Mouse (Mus musculus) testis, postnatal 10 days (tissue): ENCODE results near the gene Rtkn2.

ENCODE experiments used
- DNase-seq: peaks from one replicate; pipeline ENCODE4 v3.0.0; 2021; ENCODE audit warnings: low spot score

Rtkn2 gene

GRCm38 (mm10) chr10:67979401-67980157 is at the start of gene Rtkn2:
Rtkn2 (plus strand) TSS chr10:67979570.
- peak; percentile 98 for DNase-seq

GRCm38 (mm10) chr10:67931328-67931727 is 48.0 kb upstream of the Rtkn2 start:
- no peak for DNase-seq

DNA sequence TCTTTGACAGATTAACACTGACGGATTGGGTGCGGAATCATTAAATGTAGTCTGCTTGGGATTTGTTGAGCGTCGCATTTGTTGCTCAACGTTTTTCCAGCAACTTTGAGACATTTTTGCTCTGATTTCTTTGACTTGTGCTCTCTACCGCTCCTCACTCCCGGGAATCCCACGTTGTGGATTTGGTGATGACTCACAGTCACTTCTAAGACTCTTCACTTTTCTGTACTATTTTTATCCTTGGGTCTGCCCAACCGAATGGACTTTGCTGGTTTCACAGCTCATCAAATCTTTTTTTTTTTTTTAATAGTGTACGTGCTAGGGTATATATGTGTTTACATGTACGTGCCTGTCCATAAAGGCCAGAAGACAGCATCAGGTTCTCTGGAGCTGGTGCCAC is 46.6 kb upstream of the Rtkn2 start:
- no peak for DNase-seq

DNA sequence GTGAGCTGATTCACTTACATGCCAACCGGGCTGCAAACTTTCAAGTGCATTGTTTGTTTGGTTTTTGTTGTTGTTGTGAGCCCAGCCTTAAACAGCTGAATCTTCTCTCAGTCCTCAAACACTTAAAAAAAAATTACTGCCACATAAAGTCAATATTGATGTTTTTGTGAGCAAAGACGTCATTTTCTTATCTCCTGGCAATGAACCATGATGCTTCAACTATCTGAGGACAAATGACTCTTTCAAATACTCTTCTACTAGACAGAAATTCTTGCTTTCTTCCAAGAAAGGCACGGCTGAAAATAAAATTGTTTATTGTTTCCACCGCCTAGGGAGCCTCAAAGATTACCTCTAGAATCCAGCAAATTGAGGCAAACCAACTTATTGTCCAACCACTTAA is 42.4 kb upstream of the Rtkn2 start:
- DNase-seq = no peak

- DNase-seq = no peak
These were observed 41.6 kb upstream of the Rtkn2 start for GRCm38 (mm10) chr10:67937775-67938174.

DNA sequence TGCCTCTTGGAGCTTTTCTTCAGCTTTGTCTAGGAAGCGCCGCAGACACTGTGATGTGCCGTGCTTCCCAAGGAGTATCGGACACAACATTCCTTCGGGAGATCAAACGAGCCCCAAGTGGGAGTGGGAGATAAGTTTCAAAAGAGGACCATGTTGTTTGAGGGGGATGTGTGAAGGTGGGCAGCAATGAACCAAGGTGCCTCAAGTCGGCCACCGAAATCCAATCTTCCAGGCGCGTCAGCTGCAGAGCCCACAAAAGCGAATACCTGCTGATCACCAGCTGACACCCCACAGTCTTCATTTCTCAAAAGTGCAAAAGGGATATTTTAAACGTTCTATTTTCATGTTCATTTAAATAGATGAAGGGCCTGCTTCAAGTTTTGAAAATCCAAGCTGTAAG is 39.8 kb upstream of the Rtkn2 start:
- DNase-seq = no peak

- no peak for DNase-seq
These were observed 35.9 kb upstream of the Rtkn2 start for GRCm38 (mm10) chr10:67943513-67943912.

GRCm38 (mm10) chr10:67950059-67950748 is 29.2 kb upstream of the Rtkn2 start:
- no peak for DNase-seq

GRCm38 (mm10) chr10:67951690-67952089 is 27.7 kb upstream of the Rtkn2 start:
- no peak for DNase-seq

DNA sequence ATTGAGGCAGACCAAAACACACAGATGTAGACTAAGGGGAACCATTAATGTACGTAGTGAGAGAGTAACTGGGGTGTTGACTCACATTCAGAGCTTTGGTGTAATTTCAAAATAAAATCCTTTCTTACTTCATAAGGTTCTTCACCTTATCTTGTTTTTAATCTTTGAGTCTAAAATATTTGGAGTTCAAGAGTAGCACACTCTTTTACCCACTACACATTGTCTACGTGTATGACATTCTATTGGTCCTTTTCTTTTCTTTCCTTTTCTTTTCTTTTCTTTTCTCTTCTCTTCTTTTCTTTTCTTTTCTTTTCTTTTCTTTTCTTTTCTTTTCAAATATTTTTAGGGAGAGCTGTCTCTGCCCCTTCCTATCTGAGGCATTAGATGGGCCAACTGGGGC is 23.4 kb upstream of the Rtkn2 start:
- DNase-seq = no peak

DNA sequence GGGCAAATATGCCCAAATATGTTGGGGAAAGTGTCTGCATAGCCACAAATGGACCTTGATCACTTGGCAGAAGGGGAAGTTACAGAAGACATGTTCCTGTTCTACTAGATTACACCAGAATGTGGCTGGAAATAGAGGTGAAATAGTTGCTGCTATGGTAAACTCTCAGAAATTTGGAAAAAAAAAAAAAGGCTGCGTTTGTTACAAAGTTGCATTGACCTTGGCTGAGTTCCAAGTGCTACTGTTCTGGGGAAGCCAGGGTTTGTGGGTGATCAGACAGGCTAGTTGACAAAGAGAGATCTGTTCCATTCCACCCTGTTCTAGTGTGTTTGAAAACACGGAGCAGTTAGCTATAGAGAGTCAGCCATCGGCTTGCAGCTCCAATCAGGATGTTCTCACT is 19.4 kb upstream of the Rtkn2 start:
- no peak for DNase-seq

- DNase-seq = no peak
These were observed 16.9 kb upstream of the Rtkn2 start for GRCm38 (mm10) chr10:67962496-67962895.

DNA sequence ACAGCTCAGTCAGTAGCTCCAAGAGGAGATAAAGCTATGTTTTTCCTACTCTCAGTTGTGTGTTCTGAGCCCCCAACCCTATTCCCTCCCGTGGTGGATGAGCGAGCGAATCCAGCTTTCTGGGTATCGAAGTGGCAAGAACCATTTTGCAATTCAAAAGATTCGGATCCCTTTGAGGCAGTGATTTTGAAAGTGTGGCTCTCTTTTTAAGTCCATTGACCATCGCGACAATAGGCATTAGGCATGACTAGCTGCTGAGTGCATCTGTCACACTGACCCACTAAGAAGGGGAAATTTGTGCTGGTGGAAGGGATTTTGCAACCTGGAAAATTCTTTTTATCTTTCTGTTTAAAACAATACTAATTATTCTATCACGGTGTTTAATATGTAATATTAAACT is 15.3 kb upstream of the Rtkn2 start:
- DNase-seq = no peak

DNA sequence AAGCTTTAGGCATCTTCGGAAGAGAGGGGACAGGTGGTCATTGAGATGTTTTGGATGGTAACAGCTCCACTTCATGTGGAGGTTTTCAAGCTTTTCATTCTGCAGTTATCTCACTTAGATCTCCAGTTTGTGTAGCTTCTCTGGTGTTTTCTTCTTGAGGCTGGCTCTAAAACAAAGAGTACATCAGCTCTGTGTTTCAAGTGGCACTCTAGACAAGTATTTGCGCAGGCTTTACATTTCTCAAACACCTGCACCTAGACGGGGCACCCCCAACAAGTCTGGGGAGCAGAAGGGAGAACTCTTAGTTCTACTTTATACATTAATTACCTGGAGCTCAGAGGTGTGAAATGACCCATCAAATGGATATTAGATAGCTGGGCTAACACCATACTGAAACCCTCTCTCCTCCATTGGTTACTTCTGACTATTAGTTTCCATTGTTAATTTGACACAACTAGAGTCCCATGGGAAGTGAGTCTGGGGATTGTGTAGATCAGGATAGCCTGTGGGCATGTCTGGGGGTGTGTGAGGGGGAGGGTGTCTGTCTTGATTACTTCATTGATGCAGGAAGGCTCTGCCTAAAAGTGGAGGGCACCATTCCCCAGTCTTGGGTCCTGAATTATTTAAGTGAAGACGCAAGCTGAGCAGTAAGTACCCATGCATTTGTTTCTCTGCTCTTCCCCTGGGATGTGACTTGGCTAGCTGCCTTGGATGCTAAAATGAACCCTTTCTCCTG is 14.0 kb upstream of the Rtkn2 start:
- DNase-seq = no peak

GRCm38 (mm10) chr10:67966102-67966501 is 13.3 kb upstream of the Rtkn2 start:
- DNase-seq = no peak

- DNase-seq = no peak
These were observed 12.4 kb upstream of the Rtkn2 start for GRCm38 (mm10) chr10:67966983-67967382.

GRCm38 (mm10) chr10:67971166-67971796 is 8.1 kb upstream of the Rtkn2 start:
- DNase-seq = no peak

GRCm38 (mm10) chr10:67977271-67977670 is 2.1 kb upstream of the Rtkn2 start:
- DNase-seq = no peak

DNA sequence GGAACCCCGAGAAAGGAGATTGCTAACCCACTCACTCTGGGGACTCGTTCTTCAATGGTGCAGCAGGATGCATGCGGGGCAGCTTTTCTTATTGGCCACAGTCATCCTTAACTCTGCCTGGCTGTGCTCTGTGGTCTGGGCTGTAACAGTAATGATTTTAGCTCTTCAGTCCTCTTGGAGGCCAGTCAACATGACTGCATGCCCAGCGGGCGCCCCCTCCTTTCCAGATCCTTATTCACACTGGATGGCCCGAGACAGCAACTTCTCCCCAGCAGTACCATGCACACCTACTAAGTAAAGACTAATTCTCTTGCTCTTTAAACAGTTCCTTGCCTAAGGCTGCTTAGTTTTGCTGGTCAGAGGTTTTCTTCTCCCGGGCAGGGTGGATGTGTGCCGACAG is 4.4 kb downstream of the Rtkn2 start:
- DNase-seq = no peak

DNA sequence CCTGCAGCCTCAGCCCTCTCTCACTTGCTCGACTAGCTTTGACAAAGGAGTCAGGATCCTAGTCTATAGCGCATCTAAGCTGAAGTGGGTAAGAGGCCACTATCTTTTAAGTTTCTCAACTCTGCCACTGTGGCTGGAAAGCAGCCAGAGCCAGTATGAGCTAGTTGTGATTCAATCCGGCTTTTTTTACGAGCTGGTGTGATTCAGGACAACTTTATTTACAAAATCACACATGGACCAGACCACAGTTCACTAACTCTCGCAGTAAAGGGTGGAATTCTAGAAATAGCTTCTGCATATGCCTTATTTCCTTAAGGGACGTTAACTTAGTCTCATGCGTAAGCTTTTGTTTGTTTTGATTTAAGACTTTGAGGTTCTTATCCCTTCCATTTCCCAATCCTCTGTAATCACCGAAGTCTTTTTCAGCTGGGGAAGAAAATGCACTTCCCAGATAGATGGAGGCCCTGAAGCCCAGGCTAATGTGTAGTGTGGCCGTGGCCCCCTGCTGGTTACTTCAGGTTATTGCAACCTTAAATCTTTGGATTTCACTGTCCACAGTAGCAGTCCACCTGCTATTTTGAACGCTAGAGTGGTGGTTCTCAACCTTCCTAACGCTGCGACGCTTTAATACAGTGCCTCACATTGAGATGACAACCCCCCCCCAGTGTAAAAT is 5.0 kb downstream of the Rtkn2 start:
- DNase-seq = no peak

DNA sequence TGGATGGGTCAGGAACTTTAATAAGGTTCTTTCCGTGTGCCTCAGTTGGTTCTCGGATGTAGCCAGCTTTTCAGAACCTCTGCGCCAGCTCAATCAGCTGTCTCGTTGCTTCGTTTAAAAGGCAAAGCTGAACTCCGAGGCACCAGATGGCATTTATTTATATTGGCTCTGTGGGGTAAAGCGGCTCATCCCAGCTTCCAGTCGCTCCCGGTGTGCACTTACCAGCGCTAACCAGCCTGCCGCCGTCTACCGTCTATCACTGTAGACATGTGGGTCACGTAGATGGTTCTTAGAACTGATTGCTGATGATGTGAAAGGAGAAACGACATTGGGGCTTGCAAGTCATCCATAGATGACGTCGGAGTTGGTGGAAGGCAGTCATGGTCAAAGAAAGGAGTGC is 5.7 kb downstream of the Rtkn2 start:
- no peak for DNase-seq

DNA sequence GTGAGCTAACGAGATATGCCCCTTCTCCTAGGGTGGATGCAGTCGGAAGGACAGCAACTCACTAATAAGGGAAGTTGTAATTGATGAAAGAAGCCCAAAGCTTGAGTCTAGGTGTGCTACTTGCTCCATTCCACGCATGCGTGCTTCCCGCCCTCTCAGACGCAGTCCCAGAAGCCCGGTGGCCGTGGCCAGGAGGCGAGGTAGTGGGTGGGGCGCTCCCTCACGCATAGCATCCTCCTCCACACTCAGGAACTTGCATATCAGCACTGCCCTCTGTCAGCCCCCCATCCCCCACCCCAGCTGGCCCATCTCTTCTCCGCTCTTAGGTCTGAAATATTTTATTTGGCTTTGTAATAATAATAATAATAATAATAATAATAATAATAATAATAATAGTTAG is 16.0 kb downstream of the Rtkn2 start:
- peak; percentile 55 for DNase-seq
